In genomic region chr7:84151001-84151959, GRCm38 (mm10) we compare ENCODE assay signal across 8 mouse cellular contexts. TPM values are rescaled to one million over a fixed set of nuclear protein-coding genes. Genes with fewer than 3 reads are reported as not detected.
A peak's percentile ranks its signal among the peaks of the same experiment; 100 is the strongest.
DNase-seq lines count a peak whose midpoint lies in the region; ATAC-seq lines count a peak whose summit lies in the region.

Gene Abhd17c, minus strand, starts transcription at chr7:84151893.

- H3K4me3 ChIP-seq in embryonic facial prominence, embryonic 14.5 days (ENCODE audit: low read depth, low read length), result peak within 1 kb of the TSS; percentile 86
- H3K4me3 ChIP-seq in liver, embryonic 11.5 days (ENCODE audit: low read depth, low read length), result peak within 1 kb of the TSS; percentile 92
- peak within 1 kb of the TSS; percentile 80 for H3K4me3 ChIP-seq in neural tube, embryonic 11.5 days (ENCODE audit: low read depth, low read length)
- H3K4me3 ChIP-seq in stomach, embryonic 16.5 days (replicated peaks; ENCODE audit: low read length), result peak within 1 kb of the TSS; percentile 65

- peak within 1 kb of the TSS; percentile 93 for H3K27ac ChIP-seq in embryonic facial prominence, embryonic 14.5 days (replicated peaks; ENCODE audit: low read depth, low read length)
- peak within 1 kb of the TSS; percentile 88 for H3K27ac ChIP-seq in liver, embryonic 11.5 days (ENCODE audit: low read depth, low read length)
- peak within 1 kb of the TSS; percentile 82 for H3K27ac ChIP-seq in neural tube, embryonic 11.5 days (ENCODE audit: low read depth, low read length)
- peak within 1 kb of the TSS; percentile 85 for H3K27ac ChIP-seq in stomach, embryonic 16.5 days (ENCODE audit: low read length)

- ATAC-seq in embryonic facial prominence, embryonic 14.5 days (ENCODE audit: low read depth), result peak; percentile 78
- ATAC-seq in liver, embryonic 11.5 days (replicated peaks; ENCODE audit: low FRiP score), result peak; percentile 70
- ATAC-seq in neural tube, embryonic 11.5 days (ENCODE audit: insufficient read depth, low FRiP score, low TSS enrichment), result peak; percentile 73
- ATAC-seq in stomach, embryonic 16.5 days (ENCODE audit: insufficient read depth, low FRiP score), result peak; percentile 49

- peaks cover 25% of the 10 kb centered on the region for H3K4me1 ChIP-seq in embryonic facial prominence, embryonic 14.5 days (ENCODE audit: control insufficient read depth, insufficient read depth, low read length)
- peaks cover 28% of the 10 kb centered on the region for H3K4me1 ChIP-seq in liver, embryonic 11.5 days (replicated peaks; ENCODE audit: control insufficient read depth, insufficient read depth, low read length)
- H3K4me1 ChIP-seq in neural tube, embryonic 11.5 days (ENCODE audit: control insufficient read depth, insufficient read depth, low read length), result peaks cover 19% of the 10 kb centered on the region
- H3K4me1 ChIP-seq in stomach, embryonic 16.5 days (ENCODE audit: control insufficient read depth, insufficient read depth, low read length), result peaks cover 32% of the 10 kb centered on the region

- no peaks in the 10 kb centered on the region for H3K36me3 ChIP-seq in embryonic facial prominence, embryonic 14.5 days (ENCODE audit: control insufficient read depth, insufficient read depth, low read length)
- H3K36me3 ChIP-seq in liver, embryonic 11.5 days (ENCODE audit: control insufficient read depth, insufficient read depth, low read length), result 0 out of 2 replicates have a peak, but pooled peaks cover 2% of the 10 kb centered on the region
- no peaks in the 10 kb centered on the region for H3K36me3 ChIP-seq in neural tube, embryonic 11.5 days (ENCODE audit: control insufficient read depth, insufficient read depth, low read length)
- no peaks in the 10 kb centered on the region for H3K36me3 ChIP-seq in stomach, embryonic 16.5 days (ENCODE audit: control insufficient read depth, insufficient read depth, low read length)

- H3K9me3 ChIP-seq in embryonic facial prominence, embryonic 14.5 days (ENCODE audit: control insufficient read depth, low read length), result no peaks in the 10 kb centered on the region
- no peaks in the 10 kb centered on the region for H3K9me3 ChIP-seq in liver, embryonic 11.5 days (ENCODE audit: control insufficient read depth, low read length)
- H3K9me3 ChIP-seq in neural tube, embryonic 11.5 days (ENCODE audit: control insufficient read depth, low read length), result no peaks in the 10 kb centered on the region
- no peaks in the 10 kb centered on the region for H3K9me3 ChIP-seq in stomach, embryonic 16.5 days (replicated peaks; ENCODE audit: control insufficient read depth, low read length)

- 1% methylated on average over 37 of the region's 109 CpGs for WGBS in embryonic facial prominence, embryonic 14.5 days
- under 1% methylated on average over 105 of the region's 109 CpGs for WGBS in liver, embryonic 11.5 days
- under 1% methylated on average over 89 of the region's 109 CpGs for WGBS in neural tube, embryonic 11.5 days
- WGBS in stomach, embryonic 16.5 days, result under 1% methylated on average over 107 of the region's 109 CpGs

- H3K4me2 ChIP-seq in embryonic facial prominence, embryonic 14.5 days (ENCODE audit: low read depth, low read length), result peak within 1 kb of the TSS; percentile 91
- H3K4me2 ChIP-seq in liver, embryonic 11.5 days, result peak within 1 kb of the TSS; percentile 93
- H3K4me2 ChIP-seq in neural tube, embryonic 11.5 days (ENCODE audit: low read depth), result peak within 1 kb of the TSS; percentile 93
- H3K4me2 ChIP-seq in stomach, embryonic 16.5 days (ENCODE audit: low read depth, low read length), result peak within 1 kb of the TSS; percentile 66

- H3K9ac ChIP-seq in embryonic facial prominence, embryonic 14.5 days (ENCODE audit: low read depth, low read length), result peak within 1 kb of the TSS; percentile 92
- H3K9ac ChIP-seq in liver, embryonic 11.5 days (ENCODE audit: low read depth, low read length), result peak within 1 kb of the TSS; percentile 91
- H3K9ac ChIP-seq in neural tube, embryonic 11.5 days (ENCODE audit: low read length), result peak within 1 kb of the TSS; percentile 88
- peak within 1 kb of the TSS; percentile 95 for H3K9ac ChIP-seq in stomach, embryonic 16.5 days (ENCODE audit: low read length)

- H3K27me3 ChIP-seq in embryonic facial prominence, embryonic 14.5 days (replicated peaks; ENCODE audit: control insufficient read depth, insufficient read depth, low read length), result no peaks in the 10 kb centered on the region
- H3K27me3 ChIP-seq in liver, embryonic 11.5 days (replicated peaks; ENCODE audit: control insufficient read depth, insufficient read depth, low read length), result no peaks in the 10 kb centered on the region
- no peaks in the 10 kb centered on the region for H3K27me3 ChIP-seq in neural tube, embryonic 11.5 days (ENCODE audit: control insufficient read depth, insufficient read depth, low read length)
- no peaks in the 10 kb centered on the region for H3K27me3 ChIP-seq in stomach, embryonic 16.5 days (ENCODE audit: control insufficient read depth, insufficient read depth, low read length)

- DNase-seq in A20 (ENCODE audit: low read depth, low spot score), result peak; percentile 78
- DNase-seq in adrenal gland, postnatal 10 days, result peak; percentile 67
- peak; percentile 73 for DNase-seq in embryonic facial prominence, embryonic 14.5 days (ENCODE audit: low spot score)
- peak; percentile 22 for DNase-seq in heart, adult 8-10 months (ENCODE audit: low spot score)
- DNase-seq in kidney, adult 9 months, result peak; percentile 53
- DNase-seq in liver, embryonic 11.5 days (ENCODE audit: low spot score), result peak; percentile 77
- peak; percentile 72 for DNase-seq in neural tube, embryonic 11.5 days (ENCODE audit: low spot score)

RNA-seq across cellular contexts. Expression of gene Abhd17c, which starts in this region (rescaled TPM):
- 10 to 100 TPM; 42.0 to 43.7 TPM for total RNA-seq in adrenal gland, postnatal 10 days (2021)
- 32.8 and 34.9 TPM in 2 replicates for polyA plus RNA-seq in embryonic facial prominence, embryonic 14.5 days (2014; fragmentation: Nextera tagmentation; extraction: Ambion mirVana)
- total RNA-seq in heart, adult 8-10 months (2022), result 10 to 100 TPM; 28.0 to 31.6 (median 28.8) TPM
- 41.3 and 45.7 TPM in 2 replicates for polyA plus RNA-seq in liver, embryonic 11.5 days (2014; fragmentation: Nextera tagmentation; extraction: Ambion mirVana)
- polyA plus RNA-seq in neural tube, embryonic 11.5 days (2014; fragmentation: Nextera tagmentation; extraction: Ambion mirVana), result 59.3 and 63.1 TPM in 2 replicates
- 7.4 and 8.9 TPM in 2 replicates for polyA plus RNA-seq in stomach, embryonic 16.5 days (2015; fragmentation: Nextera tagmentation; extraction: Ambion mirVana)

Comparison
In these comparisons a context has a peak if more than half of its experiments do, and no peak if none do; other contexts are left out.
1. Peak in every context shown above with its lines: DNase-seq, ATAC-seq, H3K4me3 ChIP-seq and H3K27ac ChIP-seq.
2. DNase-seq: peak in every context shown above with its lines; median percentile 78 in A20; 77 in liver, embryonic 11.5 days; 73 in embryonic facial prominence, embryonic 14.5 days; 72 in neural tube, embryonic 11.5 days; 67 in adrenal gland, postnatal 10 days; 53 in kidney, adult 9 months; 22 in heart, adult 8-10 months.